Mouse (Mus musculus): ENCODE measurements around the gene Gm14412.
"Not testable (repeated sequence)": the region's sequence is repeated elsewhere in the genome, so short reads cannot be mapped to it uniquely, and the experiment has no call there.

DNA sequence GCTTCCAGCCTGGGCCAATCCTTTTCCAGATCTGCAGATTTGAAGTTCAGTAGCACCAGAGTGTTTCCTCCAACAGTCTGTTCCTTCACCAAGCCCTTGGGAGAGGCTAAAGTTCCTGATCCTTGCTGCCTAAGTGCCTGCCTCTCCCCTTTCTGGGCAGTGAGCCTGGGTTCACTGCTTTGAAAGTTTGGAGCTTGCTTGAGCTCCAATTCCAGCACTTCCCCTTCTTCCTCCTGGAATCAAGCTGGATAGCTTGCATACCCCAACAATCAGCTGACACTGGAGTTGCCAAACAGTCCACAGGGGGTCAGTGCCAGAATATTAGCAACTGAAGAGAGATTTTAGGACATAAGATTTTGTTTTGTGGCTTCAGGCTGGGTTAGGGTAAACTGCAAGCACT is 2.7 kb downstream of the Gm14412 start:
- not testable (repeated sequence) for TF ChIP-seq POLR2A, CTCF (IDR thresholded peaks at IDR 0.05; ENCODE audit: insufficient read depth, low read depth, low read length)
